Mouse (Mus musculus): ENCODE measurements around the gene Foxj2.

Gene Foxj2

GRCm38 (mm10) chr6:122819306-122820070 is at the start of gene Foxj2:
Gene Foxj2, plus strand, starts transcription at chr6:122819914.
- DNase-seq (ENCODE audit: low spot score) = peak; percentile 72

- no peak for DNase-seq (ENCODE audit: low spot score)
Observed at GRCm38 (mm10) chr6:122770760-122771315, 48.9 kb upstream of the Foxj2 start.

GRCm38 (mm10) chr6:122772701-122773100 is 47.0 kb upstream of the Foxj2 start:
- no peak for DNase-seq (ENCODE audit: low spot score)

- no peak for DNase-seq (ENCODE audit: low spot score)
Observed at GRCm38 (mm10) chr6:122774345-122774744, 45.4 kb upstream of the Foxj2 start.

GRCm38 (mm10) chr6:122776040-122776439 is 43.7 kb upstream of the Foxj2 start:
- DNase-seq (ENCODE audit: low spot score) = no peak

- DNase-seq (ENCODE audit: low spot score) = no peak
Observed at GRCm38 (mm10) chr6:122779916-122780315, 39.8 kb upstream of the Foxj2 start.

- DNase-seq (ENCODE audit: low spot score) = no peak
Observed at GRCm38 (mm10) chr6:122781167-122781566, 38.5 kb upstream of the Foxj2 start.

- DNase-seq (ENCODE audit: low spot score) = peak; percentile 64
Observed at GRCm38 (mm10) chr6:122782164-122782563, 37.5 kb upstream of the Foxj2 start.

GRCm38 (mm10) chr6:122784866-122785265 is 34.8 kb upstream of the Foxj2 start:
- no peak for DNase-seq (ENCODE audit: low spot score)

GRCm38 (mm10) chr6:122786275-122786674 is 33.4 kb upstream of the Foxj2 start:
- peak; percentile 65 for DNase-seq (ENCODE audit: low spot score)

GRCm38 (mm10) chr6:122795254-122795935 is 24.3 kb upstream of the Foxj2 start:
- peak; percentile 86 for DNase-seq (ENCODE audit: low spot score)

GRCm38 (mm10) chr6:122800640-122801300 is 18.9 kb upstream of the Foxj2 start:
- no peak for DNase-seq (ENCODE audit: low spot score)

- no peak for DNase-seq (ENCODE audit: low spot score)
Observed at GRCm38 (mm10) chr6:122801301-122801800, 18.4 kb upstream of the Foxj2 start, which contains the start of gene Slc2a3. Gene Slc2a3, minus strand, starts transcription at chr6:122801640.

- DNase-seq (ENCODE audit: low spot score) = no peak
Observed at GRCm38 (mm10) chr6:122801801-122802514, 17.8 kb upstream of the Foxj2 start.

GRCm38 (mm10) chr6:122804418-122804817 is 15.3 kb upstream of the Foxj2 start:
- peak; percentile 87 for DNase-seq (ENCODE audit: low spot score)

GRCm38 (mm10) chr6:122810022-122810614 is 9.6 kb upstream of the Foxj2 start:
- no peak for DNase-seq (ENCODE audit: low spot score)

- DNase-seq (ENCODE audit: low spot score) = peak; percentile 100
Observed at GRCm38 (mm10) chr6:122810615-122811279, 9.0 kb upstream of the Foxj2 start.

- DNase-seq (ENCODE audit: low spot score) = peak; percentile 94
Observed at GRCm38 (mm10) chr6:122811280-122811652, 8.4 kb upstream of the Foxj2 start.

- peak; percentile 73 for DNase-seq (ENCODE audit: low spot score)
Observed at GRCm38 (mm10) chr6:122811771-122812600, 7.7 kb upstream of the Foxj2 start.

GRCm38 (mm10) chr6:122812716-122813115 is 7.0 kb upstream of the Foxj2 start:
- no peak for DNase-seq (ENCODE audit: low spot score)

Data from adipocyte (in vitro differentiated cells).